Mouse (Mus musculus) stomach, embryonic 14.5 days (tissue): ENCODE results near the gene Tmem189. TPM values are rescaled to one million over a fixed set of nuclear protein-coding genes. Genes with fewer than 3 reads are reported as not detected.

Experiments used
- ATAC-seq: fragments of 200-750 bp; cut with Nextera tagmentation; 2 replicates; pipeline ENCODE4 v1.8.0; 2017; ENCODE audit warnings: low read depth, moderate TSS enrichment; ENCODE audit not compliant: insufficient number of reproducible peaks, insufficient read depth, low FRiP score
- H3K27ac ChIP-seq: fragments of 300-500 bp; sonication (generic); 2 replicates; pipeline ENCODE4 v1.5.1; 2014; ENCODE audit warnings: mild to moderate bottlenecking, low read length, moderate library complexity, mixed read lengths
- H3K27me3 ChIP-seq: fragments of 300-500 bp; sonication (generic); 2 replicates; pipeline ENCODE4 v1.6.1; 2014; ENCODE audit warnings: low read length, control low read depth, mixed read lengths; ENCODE audit not compliant: control insufficient read depth, insufficient read depth
- H3K36me3 ChIP-seq: fragments of 300-500 bp; sonication (generic); 2 replicates; pipeline ENCODE4 v1.6.1; 2014; ENCODE audit warnings: mild to moderate bottlenecking, control low read depth, low read length, moderate library complexity, mixed read lengths; ENCODE audit not compliant: control insufficient read depth, insufficient read depth
- H3K4me1 ChIP-seq: fragments of 300-500 bp; sonication (generic); 2 replicates; pipeline ENCODE4 v1.6.1; 2014; ENCODE audit warnings: low read length, control low read depth, mixed read lengths; ENCODE audit not compliant: control insufficient read depth, insufficient read depth
- H3K4me2 ChIP-seq: fragments of 300-500 bp; sonication (generic); replicated peaks from 2 replicates; pipeline ENCODE4 v1.6.1; 2014; ENCODE audit warnings: low read depth, low read length, control low read depth
- H3K4me3 ChIP-seq: fragments of 300-500 bp; sonication (generic); 2 replicates; pipeline ENCODE4 v1.5.1; 2014; ENCODE audit warnings: low read depth, low read length, control low read depth
- H3K9ac ChIP-seq: fragments of 300-500 bp; sonication (generic); replicated peaks from 2 replicates; pipeline ENCODE4 v1.6.1; 2014; ENCODE audit warnings: low read depth, mild to moderate bottlenecking, control low read depth, low read length, moderate library complexity, mixed read lengths
- H3K9me3 ChIP-seq: fragments of 300-500 bp; sonication (generic); 2 replicates; pipeline ENCODE4 v1.6.1; 2016; ENCODE audit warnings: low read depth, low read length, control low read depth; ENCODE audit not compliant: control insufficient read depth
- WGBS: fragments of 180-500 bp; shearing (Covaris S2); extraction: QIAGEN DNeasy Blood & Tissue Kit; methylation state at CpG from one replicate; pipeline ENCODE4 v1.1.7; 2014; 5-methylcytosine and 5-hydroxymethylcytosine counted together
- polyA plus RNA-seq: library from polyadenylated mRNA; unstranded; fragments of >200 nt; fragmentation: Nextera tagmentation; extraction: Ambion mirVana; gene quantifications from 2 replicates; pipeline ENCODE4 v1.2.1, GENCODE M21; 2014

The Tmem189 gene
- 38.9 and 40.7 TPM in 2 replicates for polyA plus RNA-seq

DNA sequence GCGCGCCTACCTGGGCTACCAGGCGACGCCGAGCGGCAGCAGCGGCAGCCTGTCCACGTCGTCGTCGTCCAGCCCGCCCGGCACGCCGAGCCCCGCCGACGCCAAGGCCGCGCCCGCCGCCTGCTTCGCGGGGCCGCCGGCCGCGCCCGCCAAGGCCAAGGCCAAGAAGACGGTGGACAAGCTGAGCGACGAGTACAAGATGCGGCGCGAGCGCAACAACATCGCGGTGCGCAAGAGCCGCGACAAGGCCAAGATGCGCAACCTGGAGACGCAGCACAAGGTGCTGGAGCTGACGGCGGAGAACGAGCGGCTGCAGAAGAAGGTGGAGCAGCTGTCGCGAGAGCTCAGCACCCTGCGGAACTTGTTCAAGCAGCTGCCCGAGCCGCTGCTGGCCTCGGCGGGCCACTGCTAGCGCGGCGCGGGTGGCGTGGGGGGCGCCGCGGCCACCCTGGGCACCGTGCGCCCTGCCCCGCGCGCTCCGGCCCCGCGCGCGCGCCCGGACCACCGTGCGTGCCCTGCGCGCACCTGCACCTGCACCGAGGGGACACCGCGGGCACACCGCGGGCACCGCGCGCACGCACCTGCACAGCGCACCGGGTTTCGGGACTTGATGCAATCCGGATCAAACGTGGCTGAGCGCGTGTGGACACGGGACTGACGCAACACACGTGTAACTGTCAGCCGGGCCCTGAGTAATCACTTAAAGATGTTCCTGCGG, at the start of gene Tmem189:
TSS of gene Tmem189 (minus strand) at position 322 of the 718 bp plus-strand sequence.
- Histone ChIP-seq H3K9me3 (no peaks in the 10 kb centered on the region), H3K4me3 (peak within 1 kb of the TSS; percentile 59), H3K4me1 (peaks cover 15% of the 10 kb centered on the region), H3K36me3 (no peaks in the 10 kb centered on the region; the same call in 1 of the 2 replicates), H3K9ac (peak within 1 kb of the TSS; percentile 71), H3K27me3 (no peaks in the 10 kb centered on the region; the same call in 1 of the 2 replicates), H3K4me2 (peak within 1 kb of the TSS; percentile 97), H3K27ac (peak within 1 kb of the TSS; percentile 52)
- under 1% methylated on average over 87 of the region's 99 CpGs for WGBS
- ATAC-seq = no peak

DNA sequence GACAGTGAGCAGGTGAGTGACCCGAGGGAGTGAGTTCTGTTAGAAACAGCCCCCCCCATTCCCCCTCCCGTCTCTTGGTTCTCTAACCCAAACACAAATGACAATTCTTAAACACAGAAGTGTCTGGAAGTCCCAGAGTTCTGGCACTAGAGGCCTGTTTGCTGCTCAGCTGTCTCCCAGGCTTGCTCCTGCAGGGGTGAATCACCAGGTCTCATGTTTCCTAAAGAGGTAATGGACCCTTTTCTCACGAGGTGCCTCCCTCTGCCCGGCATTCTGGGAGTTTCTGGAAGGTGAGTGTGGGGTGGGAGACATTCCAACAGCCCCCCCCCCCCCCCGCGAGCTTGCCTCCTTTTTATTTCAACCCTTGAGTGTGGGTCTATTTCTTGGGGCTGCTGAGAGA, 49.4 kb upstream of the Tmem189 start:
- no peaks in the 10 kb centered on the region for H3K9me3 ChIP-seq
- no peaks in the 10 kb centered on the region for H3K36me3 ChIP-seq
- no peak overlapping the region for H3K9ac ChIP-seq
- H3K4me3 ChIP-seq = no peak overlapping the region
- 30% methylated on average over 6 of the region's 6 CpGs for whole genome bisulfite sequencing
- no peaks in the 10 kb centered on the region for H3K27me3 ChIP-seq
- H3K4me1 ChIP-seq = peaks cover 5% of the 10 kb centered on the region; the same call in 1 of the 2 replicates
- peak overlapping the region; percentile 52; the same call in 1 of the 2 replicates for H3K27ac ChIP-seq
- ATAC-seq = no peak
- H3K4me2 ChIP-seq = no peak overlapping the region

GRCm38 (mm10) chr2:167734861-167735260, 45.2 kb upstream of the Tmem189 start:
- Histone ChIP-seq H3K9ac (no peak overlapping the region), H3K4me1 (peaks cover 7% of the 10 kb centered on the region; the same call in 1 of the 2 replicates), H3K36me3 (no peaks in the 10 kb centered on the region), H3K4me3 (no peak overlapping the region), H3K9me3 (no peaks in the 10 kb centered on the region), H3K27me3 (no peaks in the 10 kb centered on the region), H3K27ac (no peak overlapping the region), H3K4me2 (no peak overlapping the region)
- no peak for ATAC-seq
- WGBS = 68% methylated on average over 10 of the region's 10 CpGs

DNA sequence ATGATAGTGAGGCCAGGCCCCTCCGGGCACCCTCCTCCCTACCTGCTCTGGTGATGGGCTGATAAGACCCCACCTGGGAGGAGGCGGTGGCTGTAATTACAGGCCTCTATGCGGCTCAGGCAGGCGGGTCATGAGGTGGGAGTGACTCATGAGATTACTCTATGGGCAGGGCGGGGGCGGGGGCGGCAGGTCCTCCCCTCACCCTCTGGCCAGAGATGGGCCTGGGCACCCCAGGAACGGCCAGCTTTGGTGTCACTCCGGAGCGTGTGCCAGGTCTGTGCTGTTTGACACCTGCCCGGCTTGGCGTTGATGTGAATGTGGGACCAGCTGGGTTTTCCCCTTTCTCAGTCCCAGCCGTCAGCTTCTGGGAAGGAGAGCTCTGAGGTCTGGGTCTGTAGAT, 41.5 kb upstream of the Tmem189 start:
- H3K4me1 ChIP-seq = 0 out of 2 replicates have a peak, but pooled peaks cover 6% of the 10 kb centered on the region
- ATAC-seq = no peak
- H3K4me3 ChIP-seq = no peak overlapping the region
- H3K4me2 ChIP-seq = no peak overlapping the region
- H3K27me3 ChIP-seq = no peaks in the 10 kb centered on the region
- H3K9ac ChIP-seq = no peak overlapping the region
- H3K36me3 ChIP-seq = no peaks in the 10 kb centered on the region
- WGBS = 63% methylated on average over 13 of the region's 13 CpGs
- no peaks in the 10 kb centered on the region for H3K9me3 ChIP-seq
- H3K27ac ChIP-seq = no peak overlapping the region

- Histone ChIP-seq H3K36me3 (no peaks in the 10 kb centered on the region), H3K27ac (no peak overlapping the region), H3K4me2 (no peak overlapping the region), H3K9ac (no peak overlapping the region), H3K4me3 (no peak overlapping the region), H3K4me1 (0 out of 2 replicates have a peak, but pooled peaks cover 6% of the 10 kb centered on the region), H3K27me3 (no peaks in the 10 kb centered on the region), H3K9me3 (no peaks in the 10 kb centered on the region)
- 62% methylated on average over 7 of the region's 7 CpGs for WGBS
- ATAC-seq = no peak
Observed at GRCm38 (mm10) chr2:167730036-167730435, 40.4 kb upstream of the Tmem189 start.

GRCm38 (mm10) chr2:167727161-167727560, 37.5 kb upstream of the Tmem189 start:
- no peaks in the 10 kb centered on the region for H3K36me3 ChIP-seq
- H3K27ac ChIP-seq = no peak overlapping the region
- H3K27me3 ChIP-seq = no peaks in the 10 kb centered on the region
- H3K9me3 ChIP-seq = no peaks in the 10 kb centered on the region
- H3K4me3 ChIP-seq = no peak overlapping the region
- H3K4me2 ChIP-seq = no peak overlapping the region
- 0 out of 2 replicates have a peak, but pooled peaks cover 6% of the 10 kb centered on the region for H3K4me1 ChIP-seq
- WGBS = 49% methylated on average over 13 of the region's 13 CpGs
- no peak overlapping the region for H3K9ac ChIP-seq
- no peak; the same call in 1 of the 2 replicates for ATAC-seq

GRCm38 (mm10) chr2:167725879-167726278, 36.3 kb upstream of the Tmem189 start:
- Histone ChIP-seq H3K4me1 (peaks cover 9% of the 10 kb centered on the region; the same call in 1 of the 2 replicates), H3K9ac (no peak overlapping the region), H3K9me3 (no peaks in the 10 kb centered on the region), H3K4me2 (no peak overlapping the region), H3K36me3 (no peaks in the 10 kb centered on the region), H3K4me3 (no peak overlapping the region), H3K27me3 (no peaks in the 10 kb centered on the region), H3K27ac (no peak overlapping the region)
- 84% methylated on average over 10 of the region's 10 CpGs for WGBS
- ATAC-seq = no peak

DNA sequence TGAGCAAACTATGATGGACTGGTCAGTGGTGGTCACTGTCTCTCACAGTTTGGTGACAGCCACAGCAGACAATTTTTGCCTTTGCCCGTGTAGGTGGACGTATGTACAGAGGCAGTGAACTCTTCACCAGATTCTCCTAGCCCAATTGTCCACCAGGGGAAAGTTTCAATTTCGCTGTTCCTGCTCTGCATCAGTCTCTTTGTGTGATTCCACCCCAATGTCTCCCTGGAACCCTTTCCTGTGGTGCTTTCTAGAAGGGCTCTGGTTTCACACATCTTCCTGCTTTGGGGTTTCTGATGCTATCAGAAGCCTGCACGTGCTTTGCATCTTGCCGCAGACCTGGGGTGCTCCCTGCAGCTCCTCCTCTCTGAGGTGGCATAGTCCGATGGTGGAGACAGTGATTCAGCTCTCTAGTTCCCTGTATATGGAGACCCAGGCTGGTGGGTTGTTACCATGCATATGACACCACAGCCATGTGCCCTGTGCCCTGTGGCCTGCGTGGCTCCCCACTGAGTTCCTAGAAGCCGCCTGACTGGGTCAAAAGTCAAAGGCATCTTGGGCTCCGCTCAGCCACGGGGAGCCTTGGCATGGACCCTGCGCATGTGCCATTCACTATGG, 34.1 kb upstream of the Tmem189 start:
- no peaks in the 10 kb centered on the region for H3K36me3 ChIP-seq
- no peaks in the 10 kb centered on the region for H3K27me3 ChIP-seq
- H3K9ac ChIP-seq = no peak overlapping the region
- H3K4me3 ChIP-seq = no peak overlapping the region
- ATAC-seq = no peak
- no peak overlapping the region for H3K27ac ChIP-seq
- H3K4me2 ChIP-seq = no peak overlapping the region
- 82% methylated on average over 11 of the region's 11 CpGs for WGBS
- no peaks in the 10 kb centered on the region for H3K9me3 ChIP-seq
- H3K4me1 ChIP-seq = peaks cover 7% of the 10 kb centered on the region; the same call in 1 of the 2 replicates
